Mouse (Mus musculus) neural tube, embryonic 13.5 days (tissue): ENCODE results near the gene Olfr491. TPM values are rescaled to one million over a fixed set of nuclear protein-coding genes. Genes with fewer than 3 reads are reported as not detected.

Experiments used
- ATAC-seq: fragments of 200-750 bp; cut with Nextera tagmentation; 2 replicates; pipeline ENCODE4 v1.8.0; 2017; ENCODE audit warnings: low read depth, mild to moderate bottlenecking, moderate TSS enrichment, moderate library complexity
- H3K27ac ChIP-seq: fragments of 300-500 bp; sonication (generic); replicated peaks from 2 replicates; pipeline ENCODE4 v1.5.1; 2015; ENCODE audit warnings: moderate library complexity, mild to moderate bottlenecking, inconsistent platforms
- H3K27me3 ChIP-seq: fragments of 300-500 bp; sonication (generic); 2 replicates; pipeline ENCODE4 v1.6.1; 2015; ENCODE audit warnings: mild to moderate bottlenecking, inconsistent platforms
- H3K36me3 ChIP-seq: fragments of 300-500 bp; sonication (generic); 2 replicates; pipeline ENCODE4 v1.6.1; 2015; ENCODE audit warnings: mild to moderate bottlenecking, inconsistent platforms
- H3K4me1 ChIP-seq: fragments of 300-500 bp; sonication (generic); replicated peaks from 2 replicates; pipeline ENCODE4 v1.6.1; 2015; ENCODE audit warnings: inconsistent platforms
- H3K4me2 ChIP-seq: fragments of 300-500 bp; sonication (generic); 2 replicates; pipeline ENCODE4 v1.6.1; 2015; ENCODE audit warnings: inconsistent platforms, mild to moderate bottlenecking, moderate library complexity
- H3K4me3 ChIP-seq: fragments of 300-500 bp; sonication (generic); 2 replicates; pipeline ENCODE4 v1.5.1; 2015; ENCODE audit warnings: mild to moderate bottlenecking, inconsistent platforms
- H3K9ac ChIP-seq: fragments of 300-500 bp; sonication (generic); 2 replicates; pipeline ENCODE4 v1.6.1; 2015; ENCODE audit warnings: moderate library complexity, mild to moderate bottlenecking, inconsistent platforms
- H3K9me3 ChIP-seq: fragments of 300-500 bp; sonication (generic); 2 replicates; pipeline ENCODE4 v1.6.1; 2016; ENCODE audit warnings: inconsistent platforms
- whole genome bisulfite sequencing: fragments of 180-500 bp; shearing (Covaris S2); methylation state at CpG from one replicate; pipeline ENCODE4 v1.1.7; 2015; 5-methylcytosine and 5-hydroxymethylcytosine counted together
- polyA plus RNA-seq: library from polyadenylated mRNA; unstranded; fragments of >200 nt; fragmentation: Nextera tagmentation; extraction: Ambion mirVana; gene quantifications from 2 replicates; pipeline ENCODE4 v1.2.1, GENCODE M21; 2015

Olfr491 gene
- not detected in 2 replicates for polyA plus RNA-seq

DNA sequence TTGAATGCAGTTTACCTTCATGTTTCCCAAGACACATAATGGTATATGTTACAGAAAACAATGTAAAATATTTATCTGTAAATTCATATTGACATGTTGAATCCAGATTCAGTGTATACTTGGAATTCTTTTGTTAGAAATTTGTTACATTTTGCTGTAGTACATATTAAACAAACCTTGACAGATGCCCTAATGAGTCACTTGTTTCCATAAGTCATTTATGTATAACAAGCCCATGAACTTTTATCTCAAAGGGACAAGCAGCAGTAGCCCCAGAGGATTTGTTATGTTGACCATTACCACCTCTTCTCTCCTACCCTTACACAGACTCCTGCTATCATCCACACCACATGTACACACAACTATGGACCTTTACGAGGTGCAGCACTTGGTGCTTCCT, at the start of gene Olfr491:
Gene Olfr491 (plus strand): TSS at position 301 of the 400 bp plus-strand sequence.
- no peak for ATAC-seq
- Histone ChIP-seq H3K4me3 (no peak within 1 kb of the TSS), H3K4me2 (no peak within 1 kb of the TSS), H3K36me3 (no peaks in the 10 kb centered on the region), H3K27ac (no peak within 1 kb of the TSS), H3K9ac (no peak within 1 kb of the TSS), H3K27me3 (no peaks in the 10 kb centered on the region), H3K9me3 (no peaks in the 10 kb centered on the region), H3K4me1 (no peaks in the 10 kb centered on the region)
- 73% methylated on average over 1 of the region's 1 CpGs for WGBS

GRCm38 (mm10) chr7:108288834-108289233, 24.4 kb upstream of the Olfr491 start, which contains the start of gene Olfr490:
Olfr490 (minus strand) TSS chr7:108288934.
- Histone ChIP-seq H3K27ac (no peak within 1 kb of the TSS), H3K4me2 (no peak within 1 kb of the TSS), H3K4me1 (no peaks in the 10 kb centered on the region), H3K27me3 (no peaks in the 10 kb centered on the region), H3K9me3 (no peaks in the 10 kb centered on the region), H3K4me3 (no peak within 1 kb of the TSS), H3K9ac (no peak within 1 kb of the TSS), H3K36me3 (no peaks in the 10 kb centered on the region)
- no peak for ATAC-seq

- 90% methylated on average over 2 of the region's 2 CpGs for WGBS
- H3K4me2 ChIP-seq: no peak within 1 kb of the TSS
- H3K27me3 ChIP-seq: no peaks in the 10 kb centered on the region
- no peaks in the 10 kb centered on the region for H3K4me1 ChIP-seq
- H3K36me3 ChIP-seq: no peaks in the 10 kb centered on the region
- H3K4me3 ChIP-seq: no peak within 1 kb of the TSS
- ATAC-seq: no peak
- H3K9ac ChIP-seq: no peak within 1 kb of the TSS
- H3K9me3 ChIP-seq: no peaks in the 10 kb centered on the region
- no peak within 1 kb of the TSS for H3K27ac ChIP-seq
These were observed 10.3 kb downstream of the Olfr491 start, which contains the start of gene Olfr492 for GRCm38 (mm10) chr7:108323574-108323973. Olfr492 (minus strand) TSS chr7:108323674.

DNA sequence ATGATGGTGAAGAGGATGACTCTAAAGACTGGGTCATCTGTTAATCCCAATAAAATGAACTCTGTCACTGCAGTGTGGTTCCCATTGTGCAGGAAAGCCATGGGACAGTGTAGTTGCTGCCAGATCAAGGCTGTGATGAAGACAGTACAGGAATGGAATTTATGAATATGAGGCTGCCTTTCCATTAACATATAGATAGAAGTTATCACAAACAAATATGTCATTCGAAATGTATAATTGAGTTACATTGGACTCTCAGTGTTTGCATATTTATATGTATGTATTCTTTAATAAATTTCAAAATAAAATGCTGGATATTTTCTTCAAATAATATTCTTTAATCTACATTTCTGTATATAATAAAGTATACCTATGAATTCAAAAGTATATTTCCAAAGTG, 33.6 kb downstream of the Olfr491 start, which contains the start of gene Olfr493:
Gene Olfr493 (minus strand): TSS at position 101 of the 400 bp plus-strand sequence.
- H3K9me3 ChIP-seq: no peaks in the 10 kb centered on the region
- no peaks in the 10 kb centered on the region for H3K4me1 ChIP-seq
- no peaks in the 10 kb centered on the region for H3K27me3 ChIP-seq
- WGBS: 58% methylated on average over 1 of the region's 1 CpGs
- no peaks in the 10 kb centered on the region for H3K36me3 ChIP-seq
- no peak within 1 kb of the TSS for H3K27ac ChIP-seq
- H3K9ac ChIP-seq: no peak within 1 kb of the TSS
- no peak within 1 kb of the TSS for H3K4me2 ChIP-seq
- no peak within 1 kb of the TSS for H3K4me3 ChIP-seq
- no peak for ATAC-seq

- ATAC-seq: no peak
- Histone ChIP-seq H3K27ac (no peak within 1 kb of the TSS), H3K9ac (no peak within 1 kb of the TSS), H3K36me3 (no peaks in the 10 kb centered on the region), H3K9me3 (no peaks in the 10 kb centered on the region), H3K27me3 (no peaks in the 10 kb centered on the region), H3K4me1 (no peaks in the 10 kb centered on the region), H3K4me3 (no peak within 1 kb of the TSS), H3K4me2 (no peak within 1 kb of the TSS)
- 84% methylated on average over 3 of the region's 3 CpGs for WGBS
These were observed 51.8 kb downstream of the Olfr491 start, which contains the start of gene Olfr494 for GRCm38 (mm10) chr7:108365035-108365434. Olfr494 (plus strand) TSS chr7:108365335.

Other genes with a start within 250 kb of the Olfr491 start
- not detected in 2 replicates for gene Olfr480, start 246.1 kb upstream of the Olfr491 start, polyA plus RNA-seq
- gene Olfr481, start 233.6 kb upstream of the Olfr491 start, polyA plus RNA-seq: not detected in 2 replicates
- not detected in 2 replicates for gene Olfr482, start 215.9 kb upstream of the Olfr491 start, polyA plus RNA-seq
- not detected in 2 replicates for gene Olfr483, start 212.6 kb upstream of the Olfr491 start, polyA plus RNA-seq
- gene Olfr484, start 186.0 kb upstream of the Olfr491 start, polyA plus RNA-seq: not detected in 2 replicates
- not detected in 2 replicates for gene Olfr485, start 153.6 kb upstream of the Olfr491 start, polyA plus RNA-seq
- not detected in 2 replicates for gene Olfr486, start 140.7 kb upstream of the Olfr491 start, polyA plus RNA-seq
- not detected in 2 replicates for gene Olfr487, start 98.8 kb upstream of the Olfr491 start, polyA plus RNA-seq
- not detected in 2 replicates for gene Olfr488, start 55.1 kb upstream of the Olfr491 start, polyA plus RNA-seq
- not detected in 2 replicates for gene Olfr490, start 24.5 kb upstream of the Olfr491 start, polyA plus RNA-seq
- gene Olfr492, start 10.2 kb downstream of the Olfr491 start, polyA plus RNA-seq: not detected in 2 replicates
- not detected in 2 replicates for gene Olfr493, start 33.5 kb downstream of the Olfr491 start, polyA plus RNA-seq
- gene Olfr494, start 51.9 kb downstream of the Olfr491 start, polyA plus RNA-seq: not detected in 2 replicates
- not detected in 2 replicates for gene Olfr495, start 79.7 kb downstream of the Olfr491 start, polyA plus RNA-seq
- not detected in 2 replicates for gene Olfr497, start 107.0 kb downstream of the Olfr491 start, polyA plus RNA-seq
- gene Olfr498, start 151.9 kb downstream of the Olfr491 start, polyA plus RNA-seq: not detected in 2 replicates
- not detected in 2 replicates for gene Olfr502, start 211.6 kb downstream of the Olfr491 start, polyA plus RNA-seq
- gene Olfr503, start 231.1 kb downstream of the Olfr491 start, polyA plus RNA-seq: not detected in 2 replicates